Mouse (Mus musculus) spleen, adult 18-20 months (tissue): ENCODE measurements around the gene Mycbpap.

ENCODE experiments used
- DNase-seq, 2 experiments: peaks; one replicate each; pipeline ENCODE4 v3.0.0; 2022; ENCODE audit warnings: mixed read lengths in 2 of 2

The Mycbpap gene

GRCm38 (mm10) chr11:94528879-94529278 is 7.3 kb upstream of the Mycbpap start:
- no peak for DNase-seq

GRCm38 (mm10) chr11:94526171-94526879 is 4.8 kb upstream of the Mycbpap start:
- DNase-seq, result no peak

- DNase-seq, result no peak
These were observed 8.1 kb downstream of the Mycbpap start for GRCm38 (mm10) chr11:94513452-94513851.

- DNase-seq, result no peak
These were observed 12.6 kb downstream of the Mycbpap start for GRCm38 (mm10) chr11:94508976-94509375.

- DNase-seq, result no peak
These were observed 20.1 kb downstream of the Mycbpap start for GRCm38 (mm10) chr11:94501482-94501881.

GRCm38 (mm10) chr11:94500362-94500761 is 21.2 kb downstream of the Mycbpap start:
- no peak for DNase-seq

- no peak for DNase-seq
These were observed 21.8 kb downstream of the Mycbpap start, which contains the start of gene Epn3 for GRCm38 (mm10) chr11:94499661-94500152. Gene Epn3 (minus strand): TSS chr11:94499974.

- no peak for DNase-seq
These were observed 22.5 kb downstream of the Mycbpap start for GRCm38 (mm10) chr11:94499035-94499434.

- no peak for DNase-seq
These were observed 23.2 kb downstream of the Mycbpap start for GRCm38 (mm10) chr11:94498093-94498996.

GRCm38 (mm10) chr11:94495415-94495814 is 26.1 kb downstream of the Mycbpap start:
- DNase-seq, result no peak

GRCm38 (mm10) chr11:94491749-94492099 is 29.8 kb downstream of the Mycbpap start:
- DNase-seq, result no peak

- no peak for DNase-seq
These were observed 30.4 kb downstream of the Mycbpap start for GRCm38 (mm10) chr11:94491035-94491748.

GRCm38 (mm10) chr11:94489745-94490144 is 31.8 kb downstream of the Mycbpap start:
- no peak for DNase-seq

- no peak for DNase-seq
These were observed 32.6 kb downstream of the Mycbpap start for GRCm38 (mm10) chr11:94488767-94489533.

- DNase-seq, result peak; percentile 22 to 58
These were observed 35.5 kb downstream of the Mycbpap start, which contains the start of gene Spata20 for GRCm38 (mm10) chr11:94486001-94486400. Gene Spata20 (minus strand): TSS chr11:94486179.

GRCm38 (mm10) chr11:94485223-94485622 is 36.3 kb downstream of the Mycbpap start:
- no peak for DNase-seq

GRCm38 (mm10) chr11:94484636-94485035 is 36.9 kb downstream of the Mycbpap start:
- no peak for DNase-seq

- DNase-seq, result no peak
These were observed 37.6 kb downstream of the Mycbpap start for GRCm38 (mm10) chr11:94483921-94484320.

- DNase-seq, result no peak
These were observed 38.1 kb downstream of the Mycbpap start for GRCm38 (mm10) chr11:94483436-94483835.

GRCm38 (mm10) chr11:94482738-94483137 is 38.8 kb downstream of the Mycbpap start:
- no peak for DNase-seq

- no peak for DNase-seq
These were observed 39.6 kb downstream of the Mycbpap start for GRCm38 (mm10) chr11:94481963-94482362.

GRCm38 (mm10) chr11:94480382-94480781 is 41.2 kb downstream of the Mycbpap start:
- no peak for DNase-seq
